Mouse (Mus musculus) intestine, postnatal 0 days (tissue): Measurements from ENCODE around the gene Larp4b. TPM values are rescaled to one million over a fixed set of nuclear protein-coding genes. Genes with fewer than 3 reads are reported as not detected.
A peak's percentile ranks its signal among the peaks of the same experiment; 100 is the strongest.

ENCODE experiments used
- ATAC-seq: fragments of 200-750 bp; cut with Nextera tagmentation; 2 replicates; pipeline ENCODE4 v1.8.0; 2017; ENCODE audit warnings: mild to moderate bottlenecking, moderate TSS enrichment, moderate library complexity
- H3K27ac ChIP-seq: fragments of 300-500 bp; sonication (generic); 2 replicates; pipeline ENCODE4 v1.5.1; 2014; ENCODE audit warnings: mild to moderate bottlenecking, low read depth, low read length, moderate library complexity
- H3K27me3 ChIP-seq: fragments of 300-500 bp; sonication (generic); replicated peaks from 2 replicates; pipeline ENCODE4 v1.6.1; 2014; ENCODE audit warnings: low read length, mixed read lengths; ENCODE audit not compliant: control insufficient read depth, insufficient read depth
- H3K36me3 ChIP-seq: fragments of 300-500 bp; sonication (generic); 2 replicates; pipeline ENCODE4 v1.6.1; 2014; ENCODE audit warnings: mild to moderate bottlenecking, moderate library complexity; ENCODE audit not compliant: control insufficient read depth, insufficient read depth
- H3K4me1 ChIP-seq: fragments of 300-500 bp; sonication (generic); replicated peaks from 2 replicates; pipeline ENCODE4 v1.6.1; 2014; ENCODE audit warnings: antibody characterized with exemption, low read length, mixed read lengths; ENCODE audit not compliant: control insufficient read depth, insufficient read depth
- H3K4me2 ChIP-seq: fragments of 300-500 bp; sonication (generic); replicated peaks from 2 replicates; pipeline ENCODE4 v1.6.1; 2014; ENCODE audit warnings: low read depth, mild to moderate bottlenecking, moderate library complexity
- H3K4me3 ChIP-seq: fragments of 300-500 bp; sonication (generic); 2 replicates; pipeline ENCODE4 v1.5.1; 2014; ENCODE audit warnings: low read depth, low read length
- H3K9ac ChIP-seq: fragments of 300-500 bp; sonication (generic); 2 replicates; pipeline ENCODE4 v1.6.1; 2014; ENCODE audit warnings: mild to moderate bottlenecking, low read depth, low read length
- H3K9me3 ChIP-seq: fragments of 300-500 bp; sonication (generic); 2 replicates; pipeline ENCODE4 v1.6.1; 2016; ENCODE audit warnings: mixed run types; ENCODE audit not compliant: control insufficient read depth
- CTCF ChIP-seq: sonication (generic); IDR thresholded peaks from 2 replicates; pipeline ENCODE4 v1.5.1; 2016; ENCODE audit warnings: low read depth, mild to moderate bottlenecking, control low read depth, antibody characterized with exemption, moderate library complexity
- WGBS: fragments of 180-500 bp; shearing (Covaris S2); extraction: QIAGEN DNeasy Blood & Tissue Kit; methylation state at CpG from one replicate; pipeline ENCODE4 v1.1.7; 2014; 5-methylcytosine and 5-hydroxymethylcytosine counted together
- polyA plus RNA-seq: library from polyadenylated mRNA; unstranded; fragments of >200 nt; fragmentation: Nextera tagmentation; extraction: Ambion mirVana; gene quantifications from 2 replicates; pipeline ENCODE4 v1.2.1, GENCODE M21; 2015

The Larp4b gene
- polyA plus RNA-seq, 1 experiment from 2014 or later, result 32.5 TPM

DNA sequence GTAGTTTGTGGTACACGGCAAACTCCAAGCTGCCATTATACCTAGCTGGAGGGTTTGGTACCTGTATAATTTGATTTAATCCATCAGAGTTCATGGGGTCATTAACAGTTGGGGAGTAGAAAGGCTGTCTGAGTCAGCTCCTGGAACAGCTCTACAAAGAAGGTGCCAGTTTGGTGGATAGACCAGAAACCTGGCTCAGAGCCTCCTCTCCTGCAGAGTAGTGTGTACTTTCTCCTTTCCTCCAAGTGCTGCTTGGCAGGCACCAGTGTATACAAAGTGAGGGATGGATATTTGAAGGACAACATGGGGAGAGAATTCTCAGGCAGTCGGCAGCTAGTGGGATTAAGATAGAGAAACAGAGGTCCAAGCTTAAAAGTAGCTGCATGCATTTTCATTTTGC is 29.5 kb upstream of the Larp4b start:
- no peak for TF ChIP-seq CTCF
- H3K27ac ChIP-seq, result no peak overlapping the region
- H3K36me3 ChIP-seq, result no peaks in the 10 kb centered on the region
- H3K4me3 ChIP-seq, result no peak overlapping the region
- H3K27me3 ChIP-seq, result no peaks in the 10 kb centered on the region
- no peak overlapping the region for H3K4me2 ChIP-seq
- no peaks in the 10 kb centered on the region for H3K4me1 ChIP-seq
- WGBS, result 73% methylated on average over 2 of the region's 2 CpGs
- ATAC-seq, result no peak
- no peak overlapping the region for H3K9ac ChIP-seq
- no peaks in the 10 kb centered on the region for H3K9me3 ChIP-seq

DNA sequence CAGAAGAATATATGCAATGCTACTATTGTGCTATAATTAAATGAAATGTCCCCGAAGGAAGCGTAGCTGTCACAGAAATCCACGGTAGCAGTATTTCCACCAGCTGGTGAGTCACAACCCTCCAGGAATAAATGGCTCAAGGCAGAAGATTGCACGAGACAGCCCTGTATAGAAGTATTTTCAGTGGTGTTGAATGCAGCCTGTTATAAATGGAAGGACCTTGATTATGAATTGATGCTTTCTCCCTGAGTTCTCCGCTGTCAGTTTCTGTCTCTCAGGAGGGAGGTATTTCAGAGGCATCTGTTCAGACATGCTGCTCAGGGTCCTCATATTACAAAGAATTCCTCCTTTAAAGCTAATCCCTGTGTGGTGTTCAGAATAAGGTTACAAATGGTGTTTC is 27.6 kb upstream of the Larp4b start:
- no peak for TF ChIP-seq CTCF
- Histone ChIP-seq H3K27me3 (no peaks in the 10 kb centered on the region), H3K4me2 (no peak overlapping the region), H3K27ac (no peak overlapping the region), H3K9me3 (no peaks in the 10 kb centered on the region), H3K4me3 (no peak overlapping the region), H3K4me1 (no peaks in the 10 kb centered on the region), H3K9ac (no peak overlapping the region), H3K36me3 (no peaks in the 10 kb centered on the region)
- ATAC-seq, result no peak
- 70% methylated on average over 5 of the region's 5 CpGs for WGBS

DNA sequence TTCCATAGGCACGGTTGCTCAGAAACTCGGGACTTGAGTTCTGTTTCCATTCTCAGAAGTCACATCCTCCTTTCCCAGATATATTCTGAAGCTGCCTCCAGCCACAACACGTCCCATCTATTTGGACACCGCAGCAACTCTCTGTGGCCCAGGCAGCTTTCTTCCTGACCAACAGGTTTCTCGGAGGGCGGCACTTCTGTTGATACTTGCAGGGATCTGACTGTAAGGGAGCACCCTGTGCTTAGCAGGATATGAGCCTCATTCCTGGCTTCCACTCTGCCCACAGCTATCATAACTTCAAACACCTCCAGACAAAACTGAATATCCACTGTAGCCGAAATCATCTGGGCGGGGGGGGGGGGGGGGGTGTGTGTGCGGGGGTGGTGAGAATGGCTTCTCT is 22.7 kb upstream of the Larp4b start:
- ATAC-seq, result no peak
- TF ChIP-seq CTCF, result no peak
- Histone ChIP-seq H3K4me2 (no peak overlapping the region), H3K4me1 (no peaks in the 10 kb centered on the region), H3K9me3 (no peaks in the 10 kb centered on the region), H3K9ac (no peak overlapping the region), H3K27me3 (no peaks in the 10 kb centered on the region), H3K4me3 (no peak overlapping the region), H3K36me3 (no peaks in the 10 kb centered on the region), H3K27ac (no peak overlapping the region)
- 81% methylated on average over 8 of the region's 9 CpGs for WGBS

DNA sequence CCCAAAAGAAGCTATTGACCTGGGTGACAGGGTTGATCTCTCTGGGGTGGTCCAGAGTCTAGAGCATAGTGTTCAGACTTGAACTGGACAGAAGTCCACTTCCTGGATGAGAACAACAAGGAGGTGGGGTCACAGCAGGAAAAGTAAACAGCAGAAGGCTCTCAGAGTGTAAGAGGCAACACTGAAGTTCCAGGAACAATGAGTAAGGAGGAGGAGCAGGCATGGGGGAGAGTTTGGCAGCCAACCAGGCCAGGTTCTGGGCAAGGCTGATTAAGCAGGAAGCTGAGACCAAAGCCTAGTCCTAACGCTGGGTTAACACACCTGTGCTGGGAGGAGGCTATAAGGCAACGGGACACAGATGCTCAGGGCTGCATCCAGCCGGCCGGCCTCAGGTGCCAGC is 19.9 kb upstream of the Larp4b start:
- no peak for TF ChIP-seq CTCF
- Histone ChIP-seq H3K4me1 (no peaks in the 10 kb centered on the region), H3K9me3 (no peaks in the 10 kb centered on the region), H3K9ac (no peak overlapping the region), H3K4me2 (no peak overlapping the region), H3K36me3 (no peaks in the 10 kb centered on the region), H3K27ac (no peak overlapping the region), H3K27me3 (no peaks in the 10 kb centered on the region), H3K4me3 (no peak overlapping the region)
- 0 out of 2 replicates have a peak, but pooled peaks have one; percentile 25 for ATAC-seq
- 47% methylated on average over 4 of the region's 4 CpGs for WGBS

DNA sequence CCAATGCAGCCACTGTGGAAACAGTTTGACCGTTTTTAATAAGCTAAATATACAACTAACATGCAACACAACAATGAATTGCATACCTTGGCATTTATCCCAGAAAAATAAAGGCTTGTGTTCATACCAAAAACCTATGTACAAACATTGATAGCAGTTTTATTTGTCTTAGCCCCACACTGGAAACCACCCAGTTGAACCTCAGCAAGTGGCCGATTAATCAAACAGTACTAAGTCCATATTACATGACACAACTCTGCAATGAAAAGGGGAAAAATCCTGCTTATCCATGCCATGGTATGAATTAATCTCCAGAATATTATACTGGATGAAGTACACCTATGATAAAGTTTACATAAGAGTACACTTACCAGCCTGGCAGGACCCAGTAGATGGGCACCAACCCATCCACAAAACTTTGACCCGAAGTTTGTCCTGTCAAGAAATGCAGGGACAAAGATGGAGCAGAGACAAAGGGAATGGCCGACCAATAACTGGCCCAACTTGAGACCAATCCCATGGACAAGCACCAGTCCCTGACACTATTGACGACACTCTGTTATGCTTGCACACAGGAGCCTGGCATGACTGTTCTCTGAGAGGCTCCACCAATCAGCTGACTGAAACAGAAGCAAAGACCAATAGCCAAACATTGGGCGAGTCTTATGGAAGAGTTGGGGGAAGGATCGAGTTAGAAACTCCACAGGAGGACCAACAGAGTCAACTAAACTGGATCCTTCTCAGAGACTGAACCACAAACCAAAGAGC is 17.7 kb upstream of the Larp4b start:
- no peak for TF ChIP-seq CTCF
- Histone ChIP-seq H3K27me3 (no peaks in the 10 kb centered on the region), H3K4me2 (no peak overlapping the region), H3K4me1 (no peaks in the 10 kb centered on the region), H3K4me3 (no peak overlapping the region), H3K9me3 (no peaks in the 10 kb centered on the region), H3K9ac (no peak overlapping the region), H3K27ac (no peak overlapping the region), H3K36me3 (no peaks in the 10 kb centered on the region)
- WGBS, result 72% methylated on average over 7 of the region's 7 CpGs
- no peak for ATAC-seq

DNA sequence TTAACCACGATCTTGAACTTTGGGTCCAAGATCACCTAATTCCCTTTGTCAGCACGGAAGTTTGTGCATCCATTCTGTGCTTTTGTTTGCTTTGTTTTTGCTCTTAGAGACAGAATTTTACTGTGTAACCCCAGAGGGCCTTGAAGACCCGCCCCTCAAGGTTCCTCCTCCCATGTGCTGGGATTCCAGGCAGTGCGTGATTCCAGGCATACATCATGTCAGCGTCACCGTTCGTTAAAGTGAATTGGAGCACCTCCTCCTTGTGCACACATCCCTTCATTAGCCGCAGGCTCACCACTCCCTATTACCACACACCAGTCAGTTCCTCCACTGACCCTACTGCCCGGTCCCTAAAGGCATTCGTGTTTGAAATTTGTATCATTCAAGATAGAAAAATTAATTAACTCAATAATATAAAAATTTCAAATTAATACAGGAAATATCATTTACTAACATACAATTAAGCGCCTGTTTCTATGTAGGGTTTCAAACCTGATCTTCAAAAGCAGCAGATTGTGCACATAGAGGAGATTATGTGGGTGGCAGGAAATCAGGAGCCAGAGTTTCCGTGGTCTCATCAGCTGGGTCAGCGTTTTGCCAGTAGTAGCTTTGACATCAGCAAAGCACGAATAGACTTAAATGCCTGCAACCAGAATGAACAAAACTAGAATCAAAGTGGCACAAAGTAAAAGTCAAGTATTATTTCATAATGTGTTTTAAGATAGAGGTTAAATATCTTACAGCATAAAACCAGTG is 11.4 kb upstream of the Larp4b start:
- H3K4me1 ChIP-seq, result no peaks in the 10 kb centered on the region
- H3K9me3 ChIP-seq, result no peaks in the 10 kb centered on the region
- no peaks in the 10 kb centered on the region for H3K27me3 ChIP-seq
- WGBS, result 71% methylated on average over 14 of the region's 14 CpGs
- H3K4me3 ChIP-seq, result no peak overlapping the region
- H3K9ac ChIP-seq, result no peak overlapping the region
- no peak overlapping the region for H3K27ac ChIP-seq
- no peaks in the 10 kb centered on the region for H3K36me3 ChIP-seq
- no peak for ATAC-seq
- H3K4me2 ChIP-seq, result no peak overlapping the region
- TF ChIP-seq CTCF, result no peak
